Mouse (Mus musculus) left cerebral cortex, postnatal 14 days (tissue): ENCODE results near the gene Vrk3. TPM values are rescaled to one million over a fixed set of nuclear protein-coding genes. Genes with fewer than 3 reads are reported as not detected.
A peak's percentile ranks its signal among the peaks of the same experiment; 100 is the strongest.
"Not testable (repeated sequence)": the region's sequence is repeated elsewhere in the genome, so short reads cannot be mapped to it uniquely, and the experiment has no call there.

Experiments
- DNase-seq, 2 experiments: peaks; one replicate each; pipeline ENCODE4 v3.0.0; 2021 to 2022; ENCODE audit warnings: low spot score in 2 of 2, mixed read lengths in 1 of 2
- intact Hi-C: fragments of 180-260 bp; cut with DNase I; formaldehyde crosslinking; loops from one replicate; pipeline ENCODE4 v1.15.1; 2025
- total RNA-seq, 2 experiments: library from RNA; stranded (reverse); gene quantifications; 2 replicates each; pipeline ENCODE4 v1.2.3; 2021

The Vrk3 gene
- total RNA-seq, 2 experiments from 2014 or later = 25.0 to 28.2 TPM

GRCm38 (mm10) chr7:44747115-44747514 lies 1.1 kb upstream of the Vrk3 start:
- DNase-seq = no peak
- intact Hi-C loops = loop anchor here (5.0 kb wide), 1 partner anchor 70 kb away; the partner anchor contains the start of genes Atf5, Il4i1 and Nup62

- intact Hi-C loops, DNase-seq: not testable (repeated sequence)
Measured at GRCm38 (mm10) chr7:44750950-44751349, 2.7 kb downstream of the Vrk3 start, which contains the start of gene Zfp473. TSS of gene Zfp473 (minus strand) at chr7:44751050.

GRCm38 (mm10) chr7:44757164-44757563 lies 9.0 kb downstream of the Vrk3 start:
- intact Hi-C loops = no loop called here
- no peak for DNase-seq

GRCm38 (mm10) chr7:44760366-44760765 lies 12.2 kb downstream of the Vrk3 start:
- intact Hi-C loops = no loop called here
- DNase-seq = no peak

- intact Hi-C loops = no loop called here
- no peak for DNase-seq
Measured at GRCm38 (mm10) chr7:44768129-44768528, 19.9 kb downstream of the Vrk3 start.

- peak in 1 of 2 experiments; percentile 44 for DNase-seq
- intact Hi-C loops = loop anchor here (5.0 kb wide), 1 partner anchor 42 kb away; no protein-coding TSS in a partner anchor
Measured at GRCm38 (mm10) chr7:44770046-44770578, 21.9 kb downstream of the Vrk3 start.

GRCm38 (mm10) chr7:44772591-44773204 lies 24.5 kb downstream of the Vrk3 start:
- intact Hi-C loops = loop anchor here (5.0 kb wide), 1 partner anchor 40 kb away; no protein-coding TSS in a partner anchor
- DNase-seq = peak; percentile 7 to 22

GRCm38 (mm10) chr7:44776849-44777498 lies 28.8 kb downstream of the Vrk3 start:
- intact Hi-C loops = no loop called here
- DNase-seq = no peak

- DNase-seq = no peak
- intact Hi-C loops = no loop called here
Measured at GRCm38 (mm10) chr7:44780101-44780500, 31.9 kb downstream of the Vrk3 start.

GRCm38 (mm10) chr7:44789531-44789930 lies 41.3 kb downstream of the Vrk3 start:
- intact Hi-C loops = no loop called here
- no peak for DNase-seq

GRCm38 (mm10) chr7:44790066-44790465 lies 41.9 kb downstream of the Vrk3 start:
- intact Hi-C loops = no loop called here
- DNase-seq = no peak

GRCm38 (mm10) chr7:44792781-44793180 lies 44.6 kb downstream of the Vrk3 start:
- DNase-seq = no peak
- intact Hi-C loops = no loop called here

GRCm38 (mm10) chr7:44808927-44809326 lies 60.7 kb downstream of the Vrk3 start:
- no peak for DNase-seq

GRCm38 (mm10) chr7:44809466-44809865 lies 61.3 kb downstream of the Vrk3 start:
- DNase-seq = no peak
- intact Hi-C loops = no loop called here

More at GRCm38 (mm10) chr7:44808927-44809326, 60.7 kb downstream of the Vrk3 start:
- intact Hi-C loops = no loop called here

GRCm38 (mm10) chr7:44810365-44810764 lies 62.2 kb downstream of the Vrk3 start:
- intact Hi-C loops = loop anchor here (5.0 kb wide), 1 partner anchor 38 kb away; no protein-coding TSS in a partner anchor

GRCm38 (mm10) chr7:44810819-44811557 lies 62.8 kb downstream of the Vrk3 start:
- intact Hi-C loops = loop anchor here (5.0 kb wide), 1 partner anchor 39 kb away; no protein-coding TSS in a partner anchor

More at GRCm38 (mm10) chr7:44810365-44810764, 62.2 kb downstream of the Vrk3 start:
- no peak for DNase-seq

GRCm38 (mm10) chr7:44812651-44813325 lies 64.6 kb downstream of the Vrk3 start:
- intact Hi-C loops = loop anchor here (5.0 kb wide), 1 partner anchor 40 kb away; no protein-coding TSS in a partner anchor
- no peak for DNase-seq

More at GRCm38 (mm10) chr7:44810819-44811557, 62.8 kb downstream of the Vrk3 start:
- no peak for DNase-seq

GRCm38 (mm10) chr7:44813985-44814384 lies 65.8 kb downstream of the Vrk3 start:
- no peak for DNase-seq
- intact Hi-C loops = loop anchor here (5.0 kb wide), 1 partner anchor 42 kb away; no protein-coding TSS in a partner anchor

GRCm38 (mm10) chr7:44814423-44814822 lies 66.2 kb downstream of the Vrk3 start:
- intact Hi-C loops = loop anchor here (5.0 kb wide), 1 partner anchor 42 kb away; no protein-coding TSS in a partner anchor
- no peak for DNase-seq
